Mouse (Mus musculus): Measurements from ENCODE around the gene Prdm2. TPM values are rescaled to one million over a fixed set of nuclear protein-coding genes. Genes with fewer than 3 reads are reported as not detected.

The Prdm2 gene
- polyA plus RNA-seq, 1 experiment from 2014 or later, result 16.1 TPM

GRCm38 (mm10) chr4:143193164-143193563 is 19.6 kb downstream of the Prdm2 start:
- WGBS, result 82% methylated on average over 6 of the region's 6 CpGs
- ATAC-seq (ENCODE audit: low FRiP score) (no peak), DNase-seq (ENCODE audit: low spot score) (no peak)
- Histone ChIP-seq H3K9me3 (ENCODE audit: control insufficient read depth, low read length) (no peaks in the 10 kb centered on the region), H3K9ac (no peak overlapping the region), H3K4me3 (replicated peaks; ENCODE audit: low read length) (no peak overlapping the region), H3K4me2 (replicated peaks) (no peak overlapping the region), H3K27me3 (ENCODE audit: control insufficient read depth, insufficient read depth, low read length) (no peaks in the 10 kb centered on the region), H3K36me3 (replicated peaks; ENCODE audit: control insufficient read depth, insufficient read depth) (0 out of 2 replicates have a peak, but pooled peaks cover 6% of the 10 kb centered on the region), H3K27ac (no peak overlapping the region), H3K4me1 (replicated peaks; ENCODE audit: control insufficient read depth, insufficient read depth, low read length) (0 out of 2 replicates have a peak, but pooled peaks cover 4% of the 10 kb centered on the region)

GRCm38 (mm10) chr4:143191783-143192182 is 21.0 kb downstream of the Prdm2 start:
- Histone ChIP-seq H3K27me3 (ENCODE audit: control insufficient read depth, insufficient read depth, low read length) (no peaks in the 10 kb centered on the region), H3K36me3 (replicated peaks; ENCODE audit: control insufficient read depth, insufficient read depth) (0 out of 2 replicates have a peak, but pooled peaks cover 6% of the 10 kb centered on the region), H3K9ac (no peak overlapping the region), H3K27ac (no peak overlapping the region), H3K4me1 (replicated peaks; ENCODE audit: control insufficient read depth, insufficient read depth, low read length) (0 out of 2 replicates have a peak, but pooled peaks cover 4% of the 10 kb centered on the region), H3K4me2 (replicated peaks) (no peak overlapping the region), H3K9me3 (ENCODE audit: control insufficient read depth, low read length) (no peaks in the 10 kb centered on the region), H3K4me3 (replicated peaks; ENCODE audit: low read length) (no peak overlapping the region)
- DNase-seq (ENCODE audit: low spot score) (no peak), ATAC-seq (ENCODE audit: low FRiP score) (no peak)
- WGBS, result 80% methylated on average over 3 of the region's 3 CpGs

DNA sequence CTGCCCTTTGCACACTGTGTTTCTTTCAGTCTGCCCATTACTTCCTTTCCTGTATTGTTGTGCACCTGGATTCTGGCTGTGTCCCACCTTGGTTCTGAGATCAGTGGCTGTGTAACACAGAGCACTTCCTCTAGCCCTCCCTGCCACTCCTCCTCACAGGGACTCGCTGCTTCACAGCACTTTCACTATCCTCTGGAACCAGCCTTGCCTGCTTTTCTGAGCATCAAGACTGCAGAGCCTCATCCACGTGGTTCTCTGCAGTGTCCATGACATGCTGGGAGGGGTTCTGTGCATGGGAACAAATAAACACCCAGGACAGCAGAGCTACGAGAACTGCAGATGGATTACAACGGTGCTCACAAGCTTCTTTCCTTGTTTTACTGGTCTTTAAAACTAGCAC is 22.1 kb downstream of the Prdm2 start:
- no peak overlapping the region for H3K9ac ChIP-seq
- 0 out of 2 replicates have a peak, but pooled peaks cover 4% of the 10 kb centered on the region for H3K4me1 ChIP-seq (replicated peaks; ENCODE audit: control insufficient read depth, insufficient read depth, low read length)
- no peak overlapping the region for H3K4me2 ChIP-seq (replicated peaks)
- H3K27me3 ChIP-seq (ENCODE audit: control insufficient read depth, insufficient read depth, low read length), result no peaks in the 10 kb centered on the region
- no peak for ATAC-seq (ENCODE audit: low FRiP score)
- H3K4me3 ChIP-seq (replicated peaks; ENCODE audit: low read length), result no peak overlapping the region
- H3K27ac ChIP-seq, result no peak overlapping the region
- no peaks in the 10 kb centered on the region for H3K9me3 ChIP-seq (ENCODE audit: control insufficient read depth, low read length)
- 0 out of 2 replicates have a peak, but pooled peaks cover 6% of the 10 kb centered on the region for H3K36me3 ChIP-seq (replicated peaks; ENCODE audit: control insufficient read depth, insufficient read depth)
- no peak for DNase-seq (ENCODE audit: low spot score)
- 70% methylated on average over 4 of the region's 4 CpGs for WGBS

- no peak for DNase-seq (ENCODE audit: low spot score)
- Histone ChIP-seq H3K4me1 (replicated peaks; ENCODE audit: control insufficient read depth, insufficient read depth, low read length) (no peaks in the 10 kb centered on the region), H3K36me3 (replicated peaks; ENCODE audit: control insufficient read depth, insufficient read depth) (0 out of 2 replicates have a peak, but pooled peaks cover 6% of the 10 kb centered on the region), H3K9me3 (ENCODE audit: control insufficient read depth, low read length) (no peaks in the 10 kb centered on the region), H3K4me3 (replicated peaks; ENCODE audit: low read length) (no peak overlapping the region), H3K27me3 (ENCODE audit: control insufficient read depth, insufficient read depth, low read length) (no peaks in the 10 kb centered on the region), H3K9ac (no peak overlapping the region), H3K27ac (no peak overlapping the region), H3K4me2 (replicated peaks) (no peak overlapping the region)
- no peak for ATAC-seq (ENCODE audit: low FRiP score)
- 94% methylated on average over 5 of the region's 5 CpGs for WGBS
These were observed 24.1 kb downstream of the Prdm2 start for GRCm38 (mm10) chr4:143188571-143189191.

DNA sequence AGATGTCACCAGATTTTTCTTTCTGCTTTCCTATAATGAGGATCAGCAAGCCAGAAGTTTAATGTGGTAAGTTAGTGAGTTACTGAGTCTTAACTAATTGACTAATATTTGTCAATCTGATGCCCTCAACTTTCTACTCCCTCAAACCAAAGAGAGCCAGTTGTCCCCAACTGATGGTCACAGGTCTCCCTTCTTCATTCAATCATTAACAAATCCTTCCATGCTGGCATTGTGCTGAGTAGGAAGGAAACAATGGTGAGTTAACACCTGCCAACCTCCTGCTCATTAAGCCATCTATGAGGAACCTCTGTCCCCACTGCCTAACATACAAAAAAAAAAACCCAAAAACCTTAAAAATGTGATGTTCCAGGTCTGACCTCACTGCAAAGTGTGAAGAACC is 26.7 kb downstream of the Prdm2 start:
- Histone ChIP-seq H3K4me2 (replicated peaks) (no peak overlapping the region), H3K27ac (no peak overlapping the region), H3K36me3 (replicated peaks; ENCODE audit: control insufficient read depth, insufficient read depth) (no peaks in the 10 kb centered on the region), H3K4me3 (replicated peaks; ENCODE audit: low read length) (no peak overlapping the region), H3K9ac (no peak overlapping the region), H3K9me3 (ENCODE audit: control insufficient read depth, low read length) (no peaks in the 10 kb centered on the region), H3K27me3 (ENCODE audit: control insufficient read depth, insufficient read depth, low read length) (no peaks in the 10 kb centered on the region), H3K4me1 (replicated peaks; ENCODE audit: control insufficient read depth, insufficient read depth, low read length) (no peaks in the 10 kb centered on the region)
- no peak for ATAC-seq (ENCODE audit: low FRiP score)
- no peak for DNase-seq (ENCODE audit: low spot score)

GRCm38 (mm10) chr4:143185496-143185895 is 27.3 kb downstream of the Prdm2 start:
- H3K27me3 ChIP-seq (ENCODE audit: control insufficient read depth, insufficient read depth, low read length), result no peaks in the 10 kb centered on the region
- H3K36me3 ChIP-seq (replicated peaks; ENCODE audit: control insufficient read depth, insufficient read depth), result peaks cover 6% of the 10 kb centered on the region; the same call in 1 of the 2 replicates
- H3K4me1 ChIP-seq (replicated peaks; ENCODE audit: control insufficient read depth, insufficient read depth, low read length), result no peaks in the 10 kb centered on the region
- H3K27ac ChIP-seq, result no peak overlapping the region
- 85% methylated on average over 9 of the region's 9 CpGs for WGBS
- H3K4me3 ChIP-seq (replicated peaks; ENCODE audit: low read length), result no peak overlapping the region
- H3K4me2 ChIP-seq (replicated peaks), result no peak overlapping the region
- DNase-seq (ENCODE audit: low spot score) (no peak), ATAC-seq (ENCODE audit: low FRiP score) (no peak)
- no peak overlapping the region for H3K9ac ChIP-seq
- H3K9me3 ChIP-seq (ENCODE audit: control insufficient read depth, low read length), result no peaks in the 10 kb centered on the region

- no peak overlapping the region for H3K4me3 ChIP-seq (replicated peaks; ENCODE audit: low read length)
- H3K27me3 ChIP-seq (ENCODE audit: control insufficient read depth, insufficient read depth, low read length), result no peaks in the 10 kb centered on the region
- no peak overlapping the region for H3K4me2 ChIP-seq (replicated peaks)
- peaks cover 18% of the 10 kb centered on the region; the same call in 1 of the 2 replicates for H3K36me3 ChIP-seq (replicated peaks; ENCODE audit: control insufficient read depth, insufficient read depth)
- H3K9ac ChIP-seq, result no peak overlapping the region
- H3K9me3 ChIP-seq (ENCODE audit: control insufficient read depth, low read length), result no peaks in the 10 kb centered on the region
- DNase-seq (ENCODE audit: low spot score), result no peak
- no peak overlapping the region for H3K27ac ChIP-seq
- H3K4me1 ChIP-seq (replicated peaks; ENCODE audit: control insufficient read depth, insufficient read depth, low read length), result no peaks in the 10 kb centered on the region
- 89% methylated on average over 6 of the region's 6 CpGs for WGBS
- no peak for ATAC-seq (ENCODE audit: low FRiP score)
These were observed 29.7 kb downstream of the Prdm2 start for GRCm38 (mm10) chr4:143183141-143183540.

DNA sequence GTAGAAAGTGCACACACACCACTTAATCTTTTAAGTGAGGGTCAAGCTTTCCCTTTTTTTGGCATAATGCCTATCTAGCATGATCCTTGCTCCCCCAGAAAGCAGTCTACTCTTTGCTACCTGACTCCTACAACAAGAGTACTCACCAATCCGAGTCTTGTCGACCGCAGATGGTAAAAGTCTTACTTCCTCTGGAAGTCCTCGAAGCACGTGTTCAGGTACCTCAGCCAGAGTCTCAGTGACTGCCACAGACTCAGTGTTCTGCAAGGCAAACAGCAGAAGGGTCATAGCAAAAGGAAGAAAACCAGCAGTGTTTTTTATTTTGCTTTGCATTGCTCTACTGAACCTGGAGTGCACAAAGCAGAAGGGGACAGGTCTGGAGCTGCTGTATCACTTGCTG is 32.1 kb downstream of the Prdm2 start:
- ATAC-seq (ENCODE audit: low FRiP score), result no peak
- WGBS, result 99% methylated on average over 5 of the region's 5 CpGs
- no peak overlapping the region for H3K4me3 ChIP-seq (replicated peaks; ENCODE audit: low read length)
- no peak overlapping the region for H3K27ac ChIP-seq
- H3K27me3 ChIP-seq (ENCODE audit: control insufficient read depth, insufficient read depth, low read length), result no peaks in the 10 kb centered on the region
- no peak for DNase-seq (ENCODE audit: low spot score)
- no peak overlapping the region for H3K9ac ChIP-seq
- no peak overlapping the region for H3K4me2 ChIP-seq (replicated peaks)
- H3K36me3 ChIP-seq (replicated peaks; ENCODE audit: control insufficient read depth, insufficient read depth), result peaks cover 29% of the 10 kb centered on the region; the same call in 1 of the 2 replicates
- H3K4me1 ChIP-seq (replicated peaks; ENCODE audit: control insufficient read depth, insufficient read depth, low read length), result no peaks in the 10 kb centered on the region
- H3K9me3 ChIP-seq (ENCODE audit: control insufficient read depth, low read length), result no peaks in the 10 kb centered on the region

- WGBS, result 74% methylated on average over 4 of the region's 4 CpGs
- H3K27ac ChIP-seq, result no peak overlapping the region
These were observed 41.0 kb downstream of the Prdm2 start for GRCm38 (mm10) chr4:143171600-143172290.

More at GRCm38 (mm10) chr4:143171600-143172290, 41.0 kb downstream of the Prdm2 start:
- no peak for DNase-seq (ENCODE audit: low spot score)
- ATAC-seq (ENCODE audit: low FRiP score), result no peak
- H3K4me2 ChIP-seq (replicated peaks), result no peak overlapping the region
- H3K9me3 ChIP-seq (ENCODE audit: control insufficient read depth, low read length), result no peaks in the 10 kb centered on the region
- H3K4me3 ChIP-seq (replicated peaks; ENCODE audit: low read length), result no peak overlapping the region
- H3K27me3 ChIP-seq (ENCODE audit: control insufficient read depth, insufficient read depth, low read length), result no peaks in the 10 kb centered on the region
- no peak overlapping the region for H3K9ac ChIP-seq
- peaks cover 28% of the 10 kb centered on the region for H3K36me3 ChIP-seq (replicated peaks; ENCODE audit: control insufficient read depth, insufficient read depth)
- no peaks in the 10 kb centered on the region for H3K4me1 ChIP-seq (replicated peaks; ENCODE audit: control insufficient read depth, insufficient read depth, low read length)
